Mouse (Mus musculus): ENCODE measurements around the gene Mthfd1l.
"Not testable (repeated sequence)": the region's sequence is repeated elsewhere in the genome, so short reads cannot be mapped to it uniquely, and the experiment has no call there.

Mthfd1l gene

GRCm38 (mm10) chr10:4119287-4119686 is 146.4 kb downstream of the Mthfd1l start:
- DNase-seq (ENCODE audit: extremely low spot score, low spot score): no peak

- DNase-seq (ENCODE audit: extremely low spot score, low spot score): no peak
Observed at GRCm38 (mm10) chr10:4120708-4121107, 147.8 kb downstream of the Mthfd1l start.

GRCm38 (mm10) chr10:4121197-4121596 is 148.3 kb downstream of the Mthfd1l start:
- DNase-seq (ENCODE audit: extremely low spot score, low spot score): no peak

GRCm38 (mm10) chr10:4123280-4123945 is 150.5 kb downstream of the Mthfd1l start:
- DNase-seq (ENCODE audit: extremely low spot score, low spot score): not testable (repeated sequence)

- DNase-seq (ENCODE audit: extremely low spot score, low spot score): no peak
Observed at GRCm38 (mm10) chr10:4124148-4124547, 151.2 kb downstream of the Mthfd1l start.

- DNase-seq (ENCODE audit: extremely low spot score, low spot score): no peak
Observed at GRCm38 (mm10) chr10:4125232-4125631, 152.3 kb downstream of the Mthfd1l start.

- DNase-seq (ENCODE audit: extremely low spot score, low spot score): no peak
Observed at GRCm38 (mm10) chr10:4126335-4127012, 153.6 kb downstream of the Mthfd1l start.

GRCm38 (mm10) chr10:4128411-4128810 is 155.5 kb downstream of the Mthfd1l start:
- peak; percentile 35 for DNase-seq (ENCODE audit: extremely low spot score, low spot score)

GRCm38 (mm10) chr10:4128915-4129314 is 156.0 kb downstream of the Mthfd1l start:
- no peak for DNase-seq (ENCODE audit: extremely low spot score, low spot score)

- no peak for DNase-seq (ENCODE audit: extremely low spot score, low spot score)
Observed at GRCm38 (mm10) chr10:4129461-4129860, 156.5 kb downstream of the Mthfd1l start.

GRCm38 (mm10) chr10:4130034-4130607 is 157.2 kb downstream of the Mthfd1l start:
- no peak for DNase-seq (ENCODE audit: extremely low spot score, low spot score)

- DNase-seq (ENCODE audit: extremely low spot score, low spot score): peak; percentile 38
Observed at GRCm38 (mm10) chr10:4132735-4133134, 159.8 kb downstream of the Mthfd1l start.

GRCm38 (mm10) chr10:4135100-4135764 is 162.3 kb downstream of the Mthfd1l start:
- DNase-seq (ENCODE audit: extremely low spot score, low spot score): no peak

GRCm38 (mm10) chr10:4139531-4139930 is 166.6 kb downstream of the Mthfd1l start:
- DNase-seq (ENCODE audit: extremely low spot score, low spot score): no peak

- DNase-seq (ENCODE audit: extremely low spot score, low spot score): no peak
Observed at GRCm38 (mm10) chr10:4141689-4142088, 168.8 kb downstream of the Mthfd1l start.

- no peak for DNase-seq (ENCODE audit: extremely low spot score, low spot score)
Observed at GRCm38 (mm10) chr10:4142816-4143215, 169.9 kb downstream of the Mthfd1l start.

- DNase-seq (ENCODE audit: extremely low spot score, low spot score): no peak
Observed at GRCm38 (mm10) chr10:4143381-4143780, 170.5 kb downstream of the Mthfd1l start.

GRCm38 (mm10) chr10:4145080-4145807 is 172.3 kb downstream of the Mthfd1l start:
- DNase-seq (ENCODE audit: extremely low spot score, low spot score): peak; percentile 39

GRCm38 (mm10) chr10:4146947-4147346 is 174.0 kb downstream of the Mthfd1l start:
- DNase-seq (ENCODE audit: extremely low spot score, low spot score): no peak

GRCm38 (mm10) chr10:4151159-4151558 is 178.2 kb downstream of the Mthfd1l start:
- DNase-seq (ENCODE audit: extremely low spot score, low spot score): no peak

Measured in neural tube, embryonic 10.5 days (tissue).